Mouse (Mus musculus) bone marrow macrophage, adult 2 months (primary cell): ENCODE data around the gene Gpr132.

Source experiments
- CTCF ChIP-seq: IDR thresholded peaks from 2 replicates; pipeline ENCODE4 v1.5.1; 2012; ENCODE audit warnings: low read depth, mild to moderate bottlenecking, low read length, moderate library complexity
- POLR2A ChIP-seq: IDR thresholded peaks from 2 replicates; pipeline ENCODE4 v1.6.1; 2012; ENCODE audit warnings: mild to moderate bottlenecking, low read depth, low read length, borderline replicate concordance

- TF ChIP-seq CTCF (no peak), POLR2A (no peak)
Measured at GRCm38 (mm10) chr12:112900641-112901040, 32.6 kb upstream of the Gpr132 start.
